Mouse (Mus musculus): ENCODE measurements around the gene Spon1.

GRCm38 (mm10) chr7:113841521-113841920 lies 75.7 kb downstream of the Spon1 start:
- no peak for TF ChIP-seq CTCF (IDR thresholded peaks at IDR 0.05; ENCODE audit: low read depth)
- TF ChIP-seq EP300 (IDR thresholded peaks at IDR 0.05; ENCODE audit: low read depth) = no peak
